Mouse (Mus musculus): Measurements from ENCODE around the gene Ralgps1. TPM values are rescaled to one million over a fixed set of nuclear protein-coding genes. Genes with fewer than 3 reads are reported as not detected.

Gene Ralgps1
- polyA plus RNA-seq, 1 experiment from 2014 or later = 0.63 TPM

DNA sequence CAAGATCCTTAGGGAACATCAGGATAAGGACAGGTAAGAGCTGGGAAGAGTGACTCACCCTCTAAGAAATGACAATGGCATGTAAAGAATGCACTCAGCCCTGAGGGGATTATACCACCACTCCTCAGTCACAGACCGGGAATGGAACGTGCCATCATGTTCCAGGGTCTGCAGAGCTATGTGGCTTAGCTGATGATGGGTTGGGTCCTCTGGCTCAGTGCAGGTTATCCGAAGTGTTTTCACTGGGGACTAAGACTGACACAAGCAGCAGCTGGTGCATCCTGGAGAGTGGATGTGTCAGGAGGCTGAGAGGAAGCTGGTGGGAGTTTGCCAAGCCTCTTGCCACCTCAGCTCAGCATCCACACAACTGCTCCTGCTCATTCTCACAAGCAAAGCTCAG is 50.7 kb downstream of the Ralgps1 start:
- Histone ChIP-seq H3K36me3 (no peaks in the 10 kb centered on the region), H3K9ac (no peak overlapping the region), H3K4me2 (no peak overlapping the region), H3K4me1 (replicated peaks) (no peaks in the 10 kb centered on the region), H3K27ac (no peak overlapping the region), H3K4me3 (replicated peaks) (no peak overlapping the region), H3K9me3 (replicated peaks) (no peaks in the 10 kb centered on the region), H3K27me3 (no peaks in the 10 kb centered on the region)
- WGBS (ENCODE audit: insufficient replicate concordance) = 58% methylated on average over 3 of the region's 3 CpGs
- ATAC-seq (ENCODE audit: low read depth) = no peak
- DNase-seq = no peak

DNA sequence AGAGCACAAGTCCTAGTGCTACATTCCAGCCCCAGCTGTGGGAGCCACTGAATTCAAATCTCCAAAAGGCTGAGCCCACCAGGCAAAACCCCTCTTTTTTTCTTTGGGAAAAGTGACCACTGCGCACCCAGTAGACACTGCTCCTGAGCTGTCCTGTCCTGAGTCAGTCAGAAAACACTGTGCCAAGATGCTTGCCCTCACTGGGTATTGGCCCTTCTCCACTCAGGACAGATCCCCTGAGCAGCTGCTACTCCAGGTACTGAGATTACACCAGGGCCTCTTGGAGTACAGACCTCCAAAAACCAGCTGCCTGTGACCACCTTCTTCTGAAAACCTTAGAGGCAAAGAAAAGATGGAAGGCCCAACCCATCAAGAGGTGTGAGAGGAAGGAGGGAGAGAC is 51.4 kb downstream of the Ralgps1 start:
- no peaks in the 10 kb centered on the region for H3K4me1 ChIP-seq (replicated peaks)
- no peak overlapping the region for H3K27ac ChIP-seq

DNA sequence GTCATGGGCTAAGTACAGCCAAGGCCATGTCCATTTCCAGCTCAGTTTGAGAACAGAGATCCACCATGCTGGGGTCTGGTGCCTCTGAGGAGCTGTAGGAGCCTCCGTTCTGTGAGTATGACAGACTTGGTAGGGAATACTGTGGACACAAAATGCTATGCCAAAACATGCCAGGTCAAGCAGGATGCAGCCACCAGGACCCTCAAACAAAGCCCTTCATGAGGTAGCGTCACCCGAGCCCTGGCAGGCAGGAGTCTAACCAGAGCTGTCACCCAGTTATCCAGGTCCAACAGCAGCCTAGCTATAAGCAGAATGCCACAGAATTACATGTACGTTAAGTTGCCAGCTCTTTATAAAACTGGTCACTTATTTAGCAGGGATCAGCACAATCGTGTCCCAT is 51.8 kb downstream of the Ralgps1 start:
- Histone ChIP-seq H3K36me3 (no peaks in the 10 kb centered on the region), H3K27me3 (no peaks in the 10 kb centered on the region), H3K4me1 (replicated peaks) (no peaks in the 10 kb centered on the region), H3K4me3 (replicated peaks) (no peak overlapping the region), H3K9ac (no peak overlapping the region), H3K9me3 (replicated peaks) (no peaks in the 10 kb centered on the region), H3K27ac (no peak overlapping the region), H3K4me2 (no peak overlapping the region)
- 64% methylated on average over 5 of the region's 5 CpGs for WGBS (ENCODE audit: insufficient replicate concordance)
- no peak for ATAC-seq (ENCODE audit: low read depth)
- DNase-seq = no peak

More for the DNA sequence above, 51.4 kb downstream of the Ralgps1 start:
- ATAC-seq (ENCODE audit: low read depth) (no peak), DNase-seq (no peak)
- H3K4me2 ChIP-seq = no peak overlapping the region
- 75% methylated on average over 1 of the region's 1 CpGs for WGBS (ENCODE audit: insufficient replicate concordance)
- no peak overlapping the region for H3K4me3 ChIP-seq (replicated peaks)
- H3K27me3 ChIP-seq = no peaks in the 10 kb centered on the region
- no peaks in the 10 kb centered on the region for H3K9me3 ChIP-seq (replicated peaks)
- H3K9ac ChIP-seq = no peak overlapping the region
- H3K36me3 ChIP-seq = no peaks in the 10 kb centered on the region

DNA sequence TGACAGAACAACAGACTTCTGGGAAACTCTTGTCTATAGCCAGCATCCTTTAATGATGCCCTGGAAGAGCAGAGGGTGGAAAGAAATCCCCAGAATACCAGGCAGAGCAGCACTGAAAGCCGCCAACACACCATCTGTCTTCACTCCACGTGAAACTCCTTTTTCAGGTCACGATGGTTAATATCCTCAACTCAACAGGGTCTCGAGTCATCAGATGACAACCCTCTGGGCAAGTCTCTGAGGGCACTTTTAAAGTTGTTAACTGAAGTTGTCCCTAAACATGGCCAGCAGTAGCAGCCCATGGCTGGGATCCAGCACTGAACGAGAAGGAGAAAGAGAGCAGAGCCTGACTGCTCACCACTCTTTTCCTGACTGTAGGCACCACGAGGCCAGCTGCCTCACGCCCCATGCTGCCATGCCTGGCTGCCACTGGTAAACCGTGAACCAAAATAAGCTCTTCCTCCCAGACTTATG is 52.8 kb downstream of the Ralgps1 start:
- Histone ChIP-seq H3K9ac (no peak overlapping the region), H3K27ac (no peak overlapping the region), H3K4me2 (no peak overlapping the region), H3K9me3 (replicated peaks) (no peaks in the 10 kb centered on the region), H3K36me3 (no peaks in the 10 kb centered on the region), H3K27me3 (no peaks in the 10 kb centered on the region), H3K4me1 (replicated peaks) (no peaks in the 10 kb centered on the region), H3K4me3 (replicated peaks) (no peak overlapping the region)
- WGBS (ENCODE audit: insufficient replicate concordance) = 64% methylated on average over 8 of the region's 8 CpGs
- ATAC-seq (ENCODE audit: low read depth) (no peak), DNase-seq (no peak)

- Histone ChIP-seq H3K4me2 (no peak overlapping the region), H3K9me3 (replicated peaks) (no peaks in the 10 kb centered on the region), H3K4me3 (replicated peaks) (no peak overlapping the region), H3K27ac (no peak overlapping the region), H3K9ac (no peak overlapping the region), H3K4me1 (replicated peaks) (no peaks in the 10 kb centered on the region), H3K27me3 (no peaks in the 10 kb centered on the region), H3K36me3 (no peaks in the 10 kb centered on the region)
- no peak for DNase-seq
- whole genome bisulfite sequencing (ENCODE audit: insufficient replicate concordance) = 35% methylated on average over 7 of the region's 7 CpGs
- ATAC-seq (ENCODE audit: low read depth) = peak; percentile 53
Observed at GRCm38 (mm10) chr2:33316516-33316915, 54.8 kb downstream of the Ralgps1 start.

DNA sequence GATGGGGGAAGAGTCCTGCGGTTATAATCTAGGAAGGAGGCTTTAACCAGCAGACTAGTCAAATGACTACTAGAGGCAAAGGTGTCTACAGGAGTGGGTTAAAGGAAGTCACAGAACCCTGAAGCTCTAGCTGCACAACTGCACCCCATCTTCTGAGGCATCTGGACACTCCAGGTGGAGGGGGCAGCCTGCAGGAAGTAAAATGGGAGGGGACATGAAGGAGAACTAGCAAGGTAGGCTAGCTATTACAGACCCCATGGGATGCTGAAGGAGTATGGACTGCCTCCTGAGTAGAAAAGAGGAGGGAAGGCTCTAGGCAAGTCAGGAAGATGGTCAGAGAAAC is 55.3 kb downstream of the Ralgps1 start:
- Histone ChIP-seq H3K9ac (no peak overlapping the region), H3K9me3 (replicated peaks) (no peaks in the 10 kb centered on the region), H3K27ac (no peak overlapping the region), H3K4me3 (replicated peaks) (no peak overlapping the region), H3K4me2 (no peak overlapping the region), H3K4me1 (replicated peaks) (no peaks in the 10 kb centered on the region), H3K27me3 (no peaks in the 10 kb centered on the region), H3K36me3 (no peaks in the 10 kb centered on the region)
- WGBS (ENCODE audit: insufficient replicate concordance) = 87% methylated on average over 1 of the region's 1 CpGs
- DNase-seq (no peak), ATAC-seq (ENCODE audit: low read depth) (no peak)

DNA sequence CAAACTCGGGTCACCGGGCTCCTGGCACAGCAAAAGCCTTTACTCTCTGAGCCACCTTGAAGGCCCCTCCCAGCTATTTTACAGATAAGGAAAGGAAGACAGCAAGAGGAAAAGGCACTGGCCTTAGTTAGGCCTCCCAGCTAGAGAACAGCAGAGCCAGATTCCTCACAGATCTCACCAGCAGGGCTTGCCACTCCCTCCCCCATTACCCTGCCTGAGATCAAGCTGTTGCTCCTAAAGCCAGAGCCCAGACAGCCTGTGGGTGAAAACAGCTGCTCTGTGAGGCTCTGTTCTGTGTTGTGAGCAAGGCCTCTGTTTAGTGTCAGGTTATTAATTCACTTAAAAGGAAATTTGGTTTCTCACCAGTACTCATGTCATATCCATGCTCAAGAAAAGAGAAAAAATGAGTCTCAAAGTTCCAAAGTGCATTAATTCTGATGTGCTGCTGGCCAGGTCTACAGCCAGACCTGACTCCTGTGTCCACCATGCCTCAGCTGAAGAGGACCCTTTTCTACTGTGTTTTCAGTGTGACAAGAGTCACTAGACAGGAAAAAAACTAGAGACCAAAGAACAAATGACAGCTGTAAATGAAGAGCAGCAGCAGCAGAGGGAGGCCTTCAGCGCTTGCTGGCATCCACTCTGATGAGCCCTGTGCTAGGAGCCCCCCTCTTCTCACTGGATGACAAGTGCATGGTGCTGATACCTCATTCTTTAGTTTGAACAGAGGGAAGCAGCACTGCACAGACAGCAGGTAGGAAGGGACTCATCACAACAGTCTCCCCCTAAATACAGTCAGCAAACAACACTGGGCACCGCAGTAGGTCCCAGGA is 55.8 kb downstream of the Ralgps1 start:
- WGBS (ENCODE audit: insufficient replicate concordance) = 59% methylated on average over 4 of the region's 4 CpGs
- no peak overlapping the region for H3K9ac ChIP-seq
- H3K27ac ChIP-seq = no peak overlapping the region

DNA sequence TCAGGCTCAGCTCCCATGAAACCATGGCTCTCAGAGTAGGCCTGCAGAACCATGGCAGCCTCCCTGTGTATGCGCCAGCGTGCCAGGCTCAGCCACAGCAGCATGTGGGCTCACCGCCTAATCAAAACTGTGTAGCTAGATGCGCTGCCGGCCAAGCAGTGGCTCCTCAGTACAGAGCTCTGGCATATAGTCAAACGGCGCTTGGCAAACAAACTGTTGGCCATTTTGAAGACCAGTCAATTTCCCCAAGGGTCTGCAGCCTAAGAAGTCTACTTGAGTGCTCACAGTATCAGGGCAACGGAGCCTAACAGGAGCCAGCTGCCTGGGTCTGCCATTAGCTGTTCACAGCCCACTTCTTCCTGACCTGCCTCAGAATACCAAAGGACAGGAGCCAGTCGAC is 61.9 kb downstream of the Ralgps1 start:
- Histone ChIP-seq H3K9ac (no peak overlapping the region), H3K4me3 (replicated peaks) (no peak overlapping the region), H3K27me3 (no peaks in the 10 kb centered on the region), H3K27ac (no peak overlapping the region), H3K9me3 (replicated peaks) (no peaks in the 10 kb centered on the region), H3K4me2 (no peak overlapping the region), H3K4me1 (replicated peaks) (no peaks in the 10 kb centered on the region), H3K36me3 (no peaks in the 10 kb centered on the region)
- DNase-seq (no peak), ATAC-seq (ENCODE audit: low read depth) (no peak)
- WGBS (ENCODE audit: insufficient replicate concordance) = 82% methylated on average over 9 of the region's 9 CpGs

More for the DNA sequence above, 55.8 kb downstream of the Ralgps1 start:
- Histone ChIP-seq H3K36me3 (no peaks in the 10 kb centered on the region), H3K27me3 (no peaks in the 10 kb centered on the region), H3K9me3 (replicated peaks) (no peaks in the 10 kb centered on the region), H3K4me2 (no peak overlapping the region), H3K4me3 (replicated peaks) (no peak overlapping the region), H3K4me1 (replicated peaks) (no peaks in the 10 kb centered on the region)
- no peak for DNase-seq
- ATAC-seq (ENCODE audit: low read depth) = no peak

DNA sequence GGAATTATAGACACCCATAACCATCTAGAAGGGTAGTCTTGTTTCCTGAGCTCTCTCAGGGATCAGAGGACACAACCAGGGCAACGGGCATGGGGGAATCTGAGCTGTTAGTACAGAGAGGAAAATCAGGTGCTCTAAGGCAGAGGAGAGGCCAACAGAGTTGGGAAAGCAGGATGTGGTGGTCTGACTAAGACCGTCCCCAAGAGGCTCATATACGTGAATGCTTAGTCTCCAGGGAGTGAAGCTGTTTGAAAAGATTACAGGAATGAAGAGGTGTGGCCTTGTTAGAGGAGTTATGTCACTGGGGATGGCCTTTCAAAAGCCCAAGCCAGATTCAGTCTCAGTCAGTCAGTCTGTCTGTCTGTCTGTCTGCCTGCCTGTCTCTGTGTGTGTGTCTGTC is 64.7 kb downstream of the Ralgps1 start:
- no peaks in the 10 kb centered on the region for H3K9me3 ChIP-seq (replicated peaks)
- no peak overlapping the region for H3K4me3 ChIP-seq (replicated peaks)
- no peak overlapping the region for H3K9ac ChIP-seq
- no peaks in the 10 kb centered on the region for H3K27me3 ChIP-seq
- H3K4me2 ChIP-seq = no peak overlapping the region
- H3K36me3 ChIP-seq = no peaks in the 10 kb centered on the region
- H3K4me1 ChIP-seq (replicated peaks) = no peaks in the 10 kb centered on the region
- 58% methylated on average over 3 of the region's 3 CpGs for WGBS (ENCODE audit: insufficient replicate concordance)
- no peak for DNase-seq
- H3K27ac ChIP-seq = no peak overlapping the region
- ATAC-seq (ENCODE audit: low read depth) = no peak

DNA sequence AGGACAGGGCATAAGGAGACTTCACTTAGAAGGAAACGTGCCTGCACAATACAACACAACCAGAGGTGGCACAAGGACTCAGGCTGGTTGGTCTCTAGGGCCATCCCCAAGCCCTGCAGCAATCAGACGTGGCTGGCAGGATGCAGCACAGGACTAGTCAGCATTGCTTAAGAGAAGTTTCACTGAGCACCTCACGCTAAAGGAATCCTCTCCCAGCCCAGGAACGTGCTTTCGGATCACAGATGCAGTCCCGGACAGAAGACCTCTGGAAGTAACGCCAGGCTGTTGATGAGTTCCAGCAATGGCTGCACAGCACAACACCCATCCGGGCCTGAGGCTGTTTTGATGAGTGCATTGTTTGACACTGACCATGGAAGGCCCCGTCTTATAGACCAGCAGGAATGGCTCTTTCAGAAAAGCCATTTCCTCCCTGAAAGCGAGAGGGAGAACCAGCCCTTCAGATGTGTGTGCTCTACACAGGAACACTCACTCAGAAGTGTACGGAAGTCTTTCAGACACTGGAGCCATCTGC is 67.8 kb downstream of the Ralgps1 start:
- Histone ChIP-seq H3K36me3 (no peaks in the 10 kb centered on the region), H3K4me1 (replicated peaks) (no peaks in the 10 kb centered on the region), H3K27ac (no peak overlapping the region), H3K27me3 (no peaks in the 10 kb centered on the region), H3K9ac (no peak overlapping the region), H3K9me3 (replicated peaks) (no peaks in the 10 kb centered on the region), H3K4me2 (no peak overlapping the region), H3K4me3 (replicated peaks) (no peak overlapping the region)
- 60% methylated on average over 11 of the region's 11 CpGs for WGBS (ENCODE audit: insufficient replicate concordance)
- DNase-seq (no peak), ATAC-seq (ENCODE audit: low read depth) (no peak)

DNA sequence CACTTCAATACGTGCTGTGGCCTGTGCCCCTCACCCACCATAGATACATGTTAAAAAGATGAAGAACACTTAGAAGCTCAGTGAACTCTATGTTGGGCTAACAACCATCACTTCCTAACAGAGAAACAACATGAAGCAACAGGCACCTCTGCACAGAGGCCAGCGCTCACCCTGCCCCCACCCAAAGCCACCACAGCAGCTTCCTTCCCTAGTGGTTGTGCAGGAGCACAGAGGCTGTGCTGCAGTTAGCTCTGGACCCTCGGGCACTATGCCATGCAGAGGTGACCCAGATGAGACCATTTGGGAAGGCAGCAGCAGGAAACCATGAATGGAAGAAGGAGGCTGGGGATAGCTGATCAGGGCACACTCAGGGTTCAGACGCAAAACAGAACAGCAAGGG is 68.5 kb downstream of the Ralgps1 start:
- H3K27ac ChIP-seq = no peak overlapping the region
- ATAC-seq (ENCODE audit: low read depth) = no peak
- H3K9ac ChIP-seq = no peak overlapping the region
- no peaks in the 10 kb centered on the region for H3K27me3 ChIP-seq
- no peaks in the 10 kb centered on the region for H3K4me1 ChIP-seq (replicated peaks)
- H3K4me3 ChIP-seq (replicated peaks) = no peak overlapping the region
- no peak overlapping the region for H3K4me2 ChIP-seq
- 42% methylated on average over 4 of the region's 4 CpGs for WGBS (ENCODE audit: insufficient replicate concordance)
- DNase-seq = no peak
- H3K36me3 ChIP-seq = no peaks in the 10 kb centered on the region
- no peaks in the 10 kb centered on the region for H3K9me3 ChIP-seq (replicated peaks)

GRCm38 (mm10) chr2:33302405-33302804 is 68.9 kb downstream of the Ralgps1 start:
- 70% methylated on average over 3 of the region's 3 CpGs for WGBS (ENCODE audit: insufficient replicate concordance)
- DNase-seq = no peak
- Histone ChIP-seq H3K9ac (no peak overlapping the region), H3K4me2 (no peak overlapping the region), H3K9me3 (replicated peaks) (no peaks in the 10 kb centered on the region), H3K27me3 (no peaks in the 10 kb centered on the region), H3K4me1 (replicated peaks) (no peaks in the 10 kb centered on the region), H3K4me3 (replicated peaks) (no peak overlapping the region), H3K27ac (no peak overlapping the region), H3K36me3 (no peaks in the 10 kb centered on the region)
- ATAC-seq (ENCODE audit: low read depth) = no peak

All from liver, embryonic 13.5 days (tissue).